Mouse (Mus musculus) macrophage (primary cell): Measurements from ENCODE around the gene Adam33. TPM values are rescaled to one million over a fixed set of nuclear protein-coding genes. Genes with fewer than 3 reads are reported as not detected.
A peak's percentile ranks its signal among the peaks of the same experiment; 100 is the strongest.
"Not testable (repeated sequence)": the region's sequence is repeated elsewhere in the genome, so short reads cannot be mapped to it uniquely, and the experiment has no call there.

ENCODE experiments used
- H3K27ac ChIP-seq: fragments of 350-480 bp; formaldehyde crosslinking; 2 replicates; pipeline ENCODE4 v1.9.0; 2021
- H3K36me3 ChIP-seq: fragments of 350-480 bp; formaldehyde crosslinking; 2 replicates; pipeline ENCODE4 v1.9.0; 2021; ENCODE audit errors: inconsistent target
- H3K4me3 ChIP-seq: fragments of 350-480 bp; formaldehyde crosslinking; 2 replicates; pipeline ENCODE4 v1.9.0; 2021; ENCODE audit errors: inconsistent target
- H3K79me2 ChIP-seq: fragments of 350-480 bp; formaldehyde crosslinking; 2 replicates; pipeline ENCODE4 v1.9.0; 2021; ENCODE audit errors: inconsistent target
- WGBS: methylation state at CpG from one replicate; pipeline ENCODE4 v1.1.7; 2026; ENCODE audit warnings: inconsistent platforms; ENCODE audit not compliant: missing documents; 5-methylcytosine and 5-hydroxymethylcytosine counted together
- polyA plus RNA-seq: library from polyadenylated mRNA; stranded (reverse); fragments of 250-400 nt; gene quantifications from 3 replicates; pipeline ENCODE4 v1.2.4, GENCODE M21; 2018; ENCODE audit warnings: inconsistent platforms
- total RNA-seq, 78 experiments: library from RNA; depleted of rRNA; stranded (reverse); fragments of 250-400 nt; gene quantifications; 1 replicate in 9 of 78; 2 replicates in 24 of 78; 3 replicates in 43 of 78; 4 replicates in 2 of 78; pipeline ENCODE4 v1.2.4; 2018; ENCODE audit warnings: inconsistent platforms in 56 of 78

Gene Adam33
- total RNA-seq (2018; cell fraction: chromatin; rRNA removed), result 100 to 1,000 TPM in 24 of 26 experiments, 10 to 100 TPM in 2; 65.5 to 328 (median 214) TPM
- 10 to 100 TPM in 4 of 26 experiments, 1 to 10 TPM in 22; 2.0 to 13.6 (median 4.9) TPM for total RNA-seq (2018; cell fraction: cytosol; rRNA removed)
- total RNA-seq (2018; cell fraction: nucleus; rRNA removed), result 100 to 1,000 TPM in 16 of 26 experiments, 10 to 100 TPM in 10; 30.0 to 258 (median 124) TPM
- 5.1 to 26.4 TPM (median 5.5 TPM) in 3 replicates for polyA plus RNA-seq

GRCm38 (mm10) chr2:131063404-131063864 lies at the start of gene Adam33:
Gene Adam33 (minus strand): TSS chr2:131063814.
- H3K27ac ChIP-seq, result no peak within 1 kb of the TSS
- H3K36me3 ChIP-seq, result no peaks in the 10 kb centered on the region
- H3K79me2 ChIP-seq, result no peaks in the 10 kb centered on the region
- 16% methylated on average over 27 of the region's 27 CpGs for WGBS
- peak within 1 kb of the TSS; percentile 8; the same call in 1 of the 2 replicates for H3K4me3 ChIP-seq

- Histone ChIP-seq H3K79me2 (no peaks in the 10 kb centered on the region), H3K27ac (no peak overlapping the region), H3K4me3 (no peak overlapping the region), H3K36me3 (no peaks in the 10 kb centered on the region)
- 72% methylated on average over 5 of the region's 5 CpGs for WGBS
Measured at GRCm38 (mm10) chr2:131105989-131106388, 42.4 kb upstream of the Adam33 start.

- H3K4me3 ChIP-seq, H3K36me3 ChIP-seq, H3K79me2 ChIP-seq, H3K27ac ChIP-seq: not testable (repeated sequence)
- 96% methylated on average over 4 of the region's 4 CpGs for WGBS
Measured at GRCm38 (mm10) chr2:131105061-131105460, 41.4 kb upstream of the Adam33 start.

GRCm38 (mm10) chr2:131104021-131104420 lies 40.4 kb upstream of the Adam33 start:
- no peak overlapping the region for H3K27ac ChIP-seq
- WGBS, result 94% methylated on average over 4 of the region's 4 CpGs
- H3K36me3 ChIP-seq, result no peaks in the 10 kb centered on the region
- no peak overlapping the region for H3K4me3 ChIP-seq
- H3K79me2 ChIP-seq, result no peaks in the 10 kb centered on the region

- WGBS, result 95% methylated on average over 2 of the region's 3 CpGs
- no peak overlapping the region for H3K4me3 ChIP-seq
- no peak overlapping the region for H3K27ac ChIP-seq
- H3K36me3 ChIP-seq, result no peaks in the 10 kb centered on the region
- no peaks in the 10 kb centered on the region for H3K79me2 ChIP-seq
Measured at GRCm38 (mm10) chr2:131101530-131101929, 37.9 kb upstream of the Adam33 start.

GRCm38 (mm10) chr2:131097087-131097486 lies 33.5 kb upstream of the Adam33 start:
- Histone ChIP-seq H3K27ac (peak overlapping the region; percentile 74), H3K79me2 (no peaks in the 10 kb centered on the region), H3K4me3 (peak overlapping the region; percentile 8; the same call in 1 of the 2 replicates), H3K36me3 (no peaks in the 10 kb centered on the region)
- WGBS, result 59% methylated on average over 3 of the region's 4 CpGs

- peak overlapping the region; percentile 8; the same call in 1 of the 2 replicates for H3K4me3 ChIP-seq
- no peaks in the 10 kb centered on the region for H3K79me2 ChIP-seq
- WGBS, result 8% methylated on average over 9 of the region's 9 CpGs
- H3K27ac ChIP-seq, result peak overlapping the region; percentile 74
- no peaks in the 10 kb centered on the region for H3K36me3 ChIP-seq
Measured at GRCm38 (mm10) chr2:131096101-131096795, 32.6 kb upstream of the Adam33 start.

GRCm38 (mm10) chr2:131094823-131095222 lies 31.2 kb upstream of the Adam33 start:
- no peaks in the 10 kb centered on the region for H3K36me3 ChIP-seq
- H3K27ac ChIP-seq, result 0 out of 2 replicates have a peak overlapping the region, but pooled peaks have one; percentile 74
- WGBS, result 0% methylated on average over 1 of the region's 1 CpGs
- no peak overlapping the region for H3K4me3 ChIP-seq
- no peaks in the 10 kb centered on the region for H3K79me2 ChIP-seq

- Histone ChIP-seq H3K79me2 (no peaks in the 10 kb centered on the region), H3K4me3 (no peak overlapping the region), H3K27ac (no peak overlapping the region), H3K36me3 (no peaks in the 10 kb centered on the region)
- 99% methylated on average over 5 of the region's 5 CpGs for WGBS
Measured at GRCm38 (mm10) chr2:131093577-131093976, 30.0 kb upstream of the Adam33 start.

GRCm38 (mm10) chr2:131090852-131091251 lies 27.2 kb upstream of the Adam33 start:
- 37% methylated on average over 3 of the region's 3 CpGs for WGBS
- H3K79me2 ChIP-seq, result peaks cover 6% of the 10 kb centered on the region
- H3K4me3 ChIP-seq, result no peak overlapping the region
- H3K36me3 ChIP-seq, result no peaks in the 10 kb centered on the region
- peak overlapping the region; percentile 100 for H3K27ac ChIP-seq

- Histone ChIP-seq H3K36me3 (0 out of 2 replicates have a peak, but pooled peaks cover 4% of the 10 kb centered on the region), H3K4me3 (no peak overlapping the region), H3K79me2 (peaks cover 18% of the 10 kb centered on the region), H3K27ac (peak overlapping the region; percentile 100)
- 20% methylated on average over 1 of the region's 1 CpGs for WGBS
Measured at GRCm38 (mm10) chr2:131089634-131090033, 26.0 kb upstream of the Adam33 start.

- Histone ChIP-seq H3K79me2 (peaks cover 28% of the 10 kb centered on the region), H3K27ac (peak overlapping the region; percentile 100), H3K36me3 (peaks cover 13% of the 10 kb centered on the region; the same call in 1 of the 2 replicates), H3K4me3 (no peak overlapping the region)
- WGBS, result 92% methylated on average over 3 of the region's 4 CpGs
Measured at GRCm38 (mm10) chr2:131088581-131088980, 25.0 kb upstream of the Adam33 start.

GRCm38 (mm10) chr2:131086667-131087390 lies 23.2 kb upstream of the Adam33 start, which contains the start of gene Siglec1:
Gene Siglec1 (minus strand): TSS chr2:131086765.
- Histone ChIP-seq H3K79me2 (peaks cover 41% of the 10 kb centered on the region), H3K4me3 (peak within 1 kb of the TSS; percentile 33), H3K27ac (peak within 1 kb of the TSS; percentile 100), H3K36me3 (peaks cover 30% of the 10 kb centered on the region; the same call in 1 of the 2 replicates)
- WGBS, result 46% methylated on average over 11 of the region's 11 CpGs

- WGBS, result 89% methylated on average over 4 of the region's 4 CpGs
- no peak overlapping the region for H3K27ac ChIP-seq
- H3K36me3 ChIP-seq, result peaks cover 53% of the 10 kb centered on the region
- H3K4me3 ChIP-seq, result no peak overlapping the region
- H3K79me2 ChIP-seq, result peaks cover 49% of the 10 kb centered on the region
Measured at GRCm38 (mm10) chr2:131084206-131084605, 20.6 kb upstream of the Adam33 start.
